Mouse (Mus musculus) CH12.LX (cell line): ENCODE measurements around the gene Wdr81. TPM values are rescaled to one million over a fixed set of nuclear protein-coding genes. Genes with fewer than 3 reads are reported as not detected.

Experiments used
- DNase-seq: peaks from one replicate; pipeline ENCODE4 v3.0.0-alpha.2; 2013; ENCODE audit errors: extremely low read depth
- H3K27ac ChIP-seq: 2 replicates; pipeline ENCODE4 v1.5.1; 2012; ENCODE audit warnings: low read depth, mild to moderate bottlenecking, control low read depth, moderate library complexity; ENCODE audit not compliant: insufficient read depth
- H3K27me3 ChIP-seq: replicated peaks from 2 replicates; pipeline ENCODE3; 2012; ENCODE audit warnings: inconsistent platforms
- H3K36me3 ChIP-seq, 2 experiments: replicated peaks in 1 of 2; 2 replicates each; pipeline versions ENCODE3 to v1.6.1; 2012; ENCODE audit warnings: inconsistent platforms in 1 of 2, low read length in 1 of 2, mild to moderate bottlenecking in 1 of 2, mixed read lengths in 1 of 2, moderate library complexity in 1 of 2; ENCODE audit not compliant: control insufficient read depth in 1 of 2, insufficient read depth in 1 of 2
- H3K4me1 ChIP-seq, 2 experiments: 2 replicates each; pipeline ENCODE4 v1.6.1; 2012; ENCODE audit warnings: inconsistent platforms in 1 of 2, moderate library complexity in 1 of 2; ENCODE audit not compliant: insufficient read depth in 2 of 2, control insufficient read depth in 1 of 2
- H3K4me2 ChIP-seq: 2 replicates; pipeline ENCODE4 v1.6.1; 2012; ENCODE audit warnings: low read depth, mild to moderate bottlenecking, control low read depth; ENCODE audit not compliant: poor library complexity, insufficient read depth, severe bottlenecking
- H3K4me3 ChIP-seq, 3 experiments: fragments of 150-350 bp in 1 of 3; sonication (generic) in 1 of 3; replicated peaks in 1 of 3; 2 replicates each; pipeline versions ENCODE3 to v1.5.1; 2011 to 2012; ENCODE audit warnings: low read depth in 2 of 3, low read length in 2 of 3, mild to moderate bottlenecking in 2 of 3, moderate library complexity in 2 of 3, control low read depth in 1 of 3, improper control_type of control experiment in 1 of 3, inconsistent platforms in 1 of 3, mixed read lengths in 1 of 3; ENCODE audit not compliant: poor library complexity in 1 of 3
- H3K79me2 ChIP-seq: replicated peaks from 2 replicates; pipeline ENCODE4 v1.6.1; 2012; ENCODE audit warnings: mild to moderate bottlenecking, moderate library complexity; ENCODE audit not compliant: control insufficient read depth, poor library complexity, insufficient read depth, severe bottlenecking; ENCODE audit errors: extremely low read depth
- H3K9ac ChIP-seq: 2 replicates; pipeline ENCODE4 v1.6.1; 2012; ENCODE audit warnings: low read depth, mild to moderate bottlenecking, control low read depth, moderate library complexity; ENCODE audit not compliant: insufficient read depth
- H3K9me3 ChIP-seq: replicated peaks from 2 replicates; pipeline ENCODE3; 2012; ENCODE audit warnings: low read length, inconsistent platforms, mixed read lengths
- CHD1 ChIP-seq: IDR thresholded peaks from 2 replicates; pipeline ENCODE4 v1.6.1; 2012; ENCODE audit warnings: low read depth, low read length, improper control_type of control experiment, inconsistent platforms
- CHD2 ChIP-seq: IDR thresholded peaks from 2 replicates; pipeline ENCODE4 v1.6.1; 2011; ENCODE audit warnings: low read length, improper control_type of control experiment
- CTCF ChIP-seq, 2 experiments: IDR thresholded peaks in 1 of 2; conservative IDR thresholded peaks in 1 of 2; 2 replicates each; pipeline ENCODE4 v1.5.1; 2011 to 2012; ENCODE audit warnings: low read depth in 2 of 2, low read length in 2 of 2, improper control_type of control experiment in 1 of 2, inconsistent platforms in 1 of 2, mild to moderate bottlenecking in 1 of 2, moderate library complexity in 1 of 2
- GABPA ChIP-seq: IDR thresholded peaks from 2 replicates; pipeline ENCODE4 v1.6.1; 2012; ENCODE audit warnings: low read depth, low read length, improper control_type of control experiment, inconsistent platforms; ENCODE audit not compliant: insufficient replicate concordance
- KAT2A ChIP-seq: IDR thresholded peaks from 2 replicates; pipeline ENCODE4 v1.6.1; 2012; ENCODE audit warnings: low read length, improper control_type of control experiment, inconsistent platforms; ENCODE audit not compliant: insufficient replicate concordance
- MYC ChIP-seq: IDR thresholded peaks from 2 replicates; pipeline ENCODE4 v1.6.1; 2011; ENCODE audit warnings: low read depth, mild to moderate bottlenecking, improper control_type of control experiment, low read length
- NELFE ChIP-seq: IDR thresholded peaks from 2 replicates; pipeline ENCODE4 v1.6.1; 2011; ENCODE audit warnings: low read depth, low read length, improper control_type of control experiment
- POLR2A ChIP-seq: IDR thresholded peaks from 2 replicates; pipeline ENCODE4 v1.6.1; 2011; ENCODE audit warnings: low read depth, mild to moderate bottlenecking, improper control_type of control experiment, low read length
- TBP ChIP-seq: conservative IDR thresholded peaks from 2 replicates; pipeline ENCODE4 v1.6.1; 2011; ENCODE audit warnings: low read depth, low read length, improper control_type of control experiment
- TCF12 ChIP-seq: IDR thresholded peaks from 2 replicates; pipeline ENCODE4 v1.6.1; 2014; ENCODE audit warnings: low read depth, mild to moderate bottlenecking, inconsistent platforms, low read length, improper control_type of control experiment
- UBTF ChIP-seq: IDR thresholded peaks from 2 replicates; pipeline ENCODE4 v1.6.1; 2012; ENCODE audit warnings: low read depth, mild to moderate bottlenecking, inconsistent platforms, low read length, improper control_type of control experiment, moderate library complexity
- USF2 ChIP-seq: conservative IDR thresholded peaks from 2 replicates; pipeline ENCODE4 v1.6.1; 2011; ENCODE audit warnings: low read depth, low read length, improper control_type of control experiment
- ZC3H11A ChIP-seq: IDR thresholded peaks from 2 replicates; pipeline ENCODE4 v1.6.1; 2012; ENCODE audit warnings: low read depth, mild to moderate bottlenecking, inconsistent platforms, low read length, improper control_type of control experiment
- ZKSCAN1 ChIP-seq: IDR thresholded peaks from 2 replicates; pipeline ENCODE4 v1.6.1; 2012; ENCODE audit warnings: low read depth, inconsistent platforms, low read length, improper control_type of control experiment, borderline replicate concordance
- ZMIZ1 ChIP-seq: IDR thresholded peaks from 2 replicates; pipeline ENCODE4 v1.6.1; 2012; ENCODE audit warnings: low read depth, mild to moderate bottlenecking, inconsistent platforms, low read length, improper control_type of control experiment
- ZNF384 ChIP-seq: IDR thresholded peaks from 2 replicates; pipeline ENCODE4 v1.6.1; 2012; ENCODE audit warnings: low read depth, low read length, improper control_type of control experiment, inconsistent platforms
- dilution Hi-C: fragments of 300-500 bp; cut with MboI; formaldehyde crosslinking; loops from 2 replicates; pipeline ENCODE4 v1.14.3; 2020; ENCODE audit warnings: low sequenced_read_pairs; ENCODE audit not compliant: extremely low pct_unique_long_range_greater_than_20kb, extremely low pct_ligation_motif_present
- in situ Hi-C: fragments of 300-500 bp; cut with MboI; formaldehyde crosslinking; loops from 3 replicates; pipeline ENCODE4 v1.14.3; 2019; ENCODE audit warnings: low sequenced_read_pairs, low pct_ligation_motif_present, low pct_unique_long_range_greater_than_20kb, mixed read lengths
- polyA plus RNA-seq: library from polyadenylated mRNA; unstranded; fragments of >175 nt; gene quantifications from 2 replicates; pipeline ENCODE4 v1.2.1, GENCODE M21; 2012; ENCODE audit warnings: low read depth; ENCODE audit not compliant: insufficient read length
- total RNA-seq, 2 experiments: library from RNA; depleted of rRNA; stranded (reverse); fragments of 300-350 nt in 1 of 2; fragments of >200 nt in 1 of 2; gene quantifications; 2 replicates each; pipeline ENCODE4 v1.2.3; 2012 to 2014

The Wdr81 gene
- total and polyA plus RNA-seq, 3 experiments, result 3.1 to 16.3 (median 13.7) TPM

GRCm38 (mm10) chr11:75424033-75424432 is 30.5 kb downstream of the Wdr81 start:
- no peaks in the 10 kb centered on the region for H3K9me3 ChIP-seq
- H3K4me1 ChIP-seq, result peaks cover 4 to 22% of the 10 kb centered on the region in 2 experiments; a peak in 2 of 4 replicates
- in situ Hi-C loops, result no loop called here
- no peak overlapping the region for H3K9ac ChIP-seq
- no peaks in the 10 kb centered on the region for H3K79me2 ChIP-seq
- dilution Hi-C loops, result no loop called here
- peaks cover 0 to 6% of the 10 kb centered on the region in 2 experiments for H3K36me3 ChIP-seq
- TF ChIP-seq KAT2A (no peak), ZNF384 (no peak), ZKSCAN1 (no peak), ZC3H11A (no peak)
- H3K27me3 ChIP-seq, result no peaks in the 10 kb centered on the region
- H3K27ac ChIP-seq, result no peak overlapping the region
- no peak overlapping the region for H3K4me2 ChIP-seq
- DNase-seq, result no peak
- H3K4me3 ChIP-seq, result no peak overlapping the region

GRCm38 (mm10) chr11:75423091-75423490 is 31.4 kb downstream of the Wdr81 start:
- no peak for DNase-seq
- TF ChIP-seq ZKSCAN1, result no peak
- Histone ChIP-seq H3K4me2 (no peak overlapping the region), H3K36me3 (peaks cover 0 to 10% of the 10 kb centered on the region in 2 experiments), H3K27me3 (no peaks in the 10 kb centered on the region), H3K9ac (no peak overlapping the region), H3K27ac (no peak overlapping the region), H3K4me1 (peaks cover 0 to 18% of the 10 kb centered on the region in 2 experiments; a peak in 2 of 4 replicates), H3K9me3 (no peaks in the 10 kb centered on the region), H3K79me2 (no peaks in the 10 kb centered on the region), H3K4me3 (no peak overlapping the region)
- in situ Hi-C loops (no loop called here), dilution Hi-C loops (no loop called here)

- H3K9ac ChIP-seq, result no peak within 1 kb of the TSS
- in situ Hi-C loops (no loop called here), dilution Hi-C loops (no loop called here)
- no peak within 1 kb of the TSS for H3K4me3 ChIP-seq
- peaks cover 0 to 14% of the 10 kb centered on the region in 2 experiments for H3K36me3 ChIP-seq
- H3K27ac ChIP-seq, result no peak within 1 kb of the TSS
- H3K27me3 ChIP-seq, result no peaks in the 10 kb centered on the region
- H3K79me2 ChIP-seq, result no peaks in the 10 kb centered on the region
- TF ChIP-seq ZMIZ1, result no peak
- no peak for TF ChIP-seq TBP
- no peak for TF ChIP-seq UBTF
- TF ChIP-seq TCF12, result no peak
- no peak for TF ChIP-seq MYC
- TF ChIP-seq USF2, result no peak
- TF ChIP-seq GABPA, result no peak
- no peak for TF ChIP-seq CHD1
- no peak for TF ChIP-seq CTCF (conservative IDR thresholded peaks at IDR 0.05 in 1 of 2, IDR thresholded peaks at IDR 0.05 in 1 of 2; ENCODE audit: low read depth in 2 of 2, low read length in 2 of 2)
- no peak for TF ChIP-seq CHD2
- TF ChIP-seq POLR2A, result no peak
- no peak for TF ChIP-seq NELFE
- no peak for DNase-seq
- no peaks in the 10 kb centered on the region for H3K9me3 ChIP-seq
- H3K4me2 ChIP-seq, result no peak within 1 kb of the TSS
- peaks cover 3 to 27% of the 10 kb centered on the region in 2 experiments; a peak in 3 of 4 replicates for H3K4me1 ChIP-seq
These were observed 32.3 kb downstream of the Wdr81 start, which contains the start of gene Serpinf1 for GRCm38 (mm10) chr11:75422013-75422792. Gene Serpinf1 (minus strand): TSS chr11:75422701.
